Mouse (Mus musculus): Measurements from ENCODE around the gene Umps. TPM values are rescaled to one million over a fixed set of nuclear protein-coding genes. Genes with fewer than 3 reads are reported as not detected.
A peak's percentile ranks its signal among the peaks of the same experiment; 100 is the strongest.

The Umps gene
- total and polyA plus RNA-seq, 3 experiments: 115 to 173 (median 161) TPM

DNA sequence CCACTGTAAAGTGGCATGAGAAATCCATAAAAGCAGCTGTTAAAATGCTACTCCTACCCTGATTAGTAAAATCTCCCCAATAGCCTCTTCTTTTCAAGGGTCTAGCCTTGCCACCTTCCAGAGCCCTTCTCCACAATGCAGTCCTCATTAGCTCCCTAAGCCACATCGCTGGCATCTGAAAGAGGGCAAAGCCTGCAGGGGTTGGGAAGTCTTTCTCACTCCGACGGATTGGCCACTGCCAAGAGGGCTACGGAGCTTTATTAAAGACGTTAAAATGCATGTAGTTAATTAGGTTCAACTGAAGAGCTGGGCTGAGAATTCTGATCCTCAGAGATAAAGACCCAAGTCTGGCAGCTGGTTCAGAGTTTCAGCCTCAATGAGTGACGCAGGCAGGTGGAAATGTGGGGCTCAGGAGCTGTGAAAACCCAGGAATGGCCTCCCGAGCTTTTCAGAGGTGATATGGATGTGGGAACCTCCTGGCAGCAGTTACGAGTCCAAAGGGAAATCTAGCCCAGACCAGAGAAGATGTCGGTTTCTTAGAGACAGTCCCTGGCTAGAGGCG, 36.8 kb upstream of the Umps start:
- Histone ChIP-seq H3K79me2 (replicated peaks; ENCODE audit: control insufficient read depth, extremely low read depth, insufficient read depth, poor library complexity, severe bottlenecking) (no peaks in the 10 kb centered on the region), H3K9me3 (replicated peaks; ENCODE audit: low read length) (no peaks in the 10 kb centered on the region), H3K9ac (ENCODE audit: insufficient read depth, low read depth) (no peak overlapping the region), H3K4me2 (ENCODE audit: insufficient read depth, low read depth, poor library complexity, severe bottlenecking) (no peak overlapping the region), H3K27ac (ENCODE audit: insufficient read depth, low read depth) (no peak overlapping the region), H3K4me1 (ENCODE audit: control insufficient read depth in 1 of 2, insufficient read depth in 2 of 2) (peaks cover 2 to 10% of the 10 kb centered on the region in 2 experiments; a peak in 2 of 4 replicates), H3K27me3 (replicated peaks) (peaks cover 19% of the 10 kb centered on the region), H3K36me3 (replicated peaks in 1 of 2; ENCODE audit: control insufficient read depth in 1 of 2, insufficient read depth in 1 of 2, low read length in 1 of 2) (no peaks in the 10 kb centered on the region), H3K4me3 (replicated peaks in 1 of 3; ENCODE audit: low read depth in 2 of 3, low read length in 2 of 3, poor library complexity in 1 of 3) (no peak overlapping the region)
- dilution Hi-C loops (cut with MboI; ENCODE audit: extremely low pct_ligation_motif_present, extremely low pct_unique_long_range_greater_than_20kb, low sequenced_read_pairs) (no loop called here), in situ Hi-C loops (cut with MboI; ENCODE audit: low pct_ligation_motif_present, low pct_unique_long_range_greater_than_20kb, low sequenced_read_pairs) (no loop called here)
- no peak for TF ChIP-seq ZKSCAN1 (IDR thresholded peaks at IDR 0.05; ENCODE audit: borderline replicate concordance, low read depth, low read length)
- no peak for TF ChIP-seq JUND (conservative IDR thresholded peaks at IDR 0.05; ENCODE audit: low read depth, low read length)
- TF ChIP-seq USF1 (IDR thresholded peaks at IDR 0.05; ENCODE audit: low read depth, low read length): no peak
- no peak for TF ChIP-seq ZMIZ1 (IDR thresholded peaks at IDR 0.05; ENCODE audit: low read depth, low read length)
- TF ChIP-seq ETS1 (conservative IDR thresholded peaks at IDR 0.05; ENCODE audit: low read depth, low read length): no peak
- TF ChIP-seq MXI1 (IDR thresholded peaks at IDR 0.05; ENCODE audit: low read depth, low read length): no peak
- no peak for TF ChIP-seq USF2 (conservative IDR thresholded peaks at IDR 0.05; ENCODE audit: low read depth, low read length)
- no peak for TF ChIP-seq CHD2 (IDR thresholded peaks at IDR 0.05; ENCODE audit: low read length)
- no peak for TF ChIP-seq CHD1 (IDR thresholded peaks at IDR 0.05; ENCODE audit: low read depth, low read length)
- TF ChIP-seq GABPA (IDR thresholded peaks at IDR 0.05; ENCODE audit: insufficient replicate concordance, low read depth, low read length): no peak
- TF ChIP-seq E2F4 (IDR thresholded peaks at IDR 0.05; ENCODE audit: insufficient replicate concordance, low read depth, low read length): no peak
- TF ChIP-seq IRF4 (IDR thresholded peaks at IDR 0.05; ENCODE audit: low read depth, low read length): no peak
- DNase-seq (ENCODE audit: extremely low read depth): no peak

GRCm38 (mm10) chr16:34000715-34001114, 33.9 kb upstream of the Umps start:
- TF ChIP-seq ZC3H11A (IDR thresholded peaks at IDR 0.05; ENCODE audit: low read depth, low read length) (no peak), ETS1 (conservative IDR thresholded peaks at IDR 0.05; ENCODE audit: low read depth, low read length) (0 out of 2 replicates have a peak, but pooled peaks have one; percentile 22)
- Histone ChIP-seq H3K27me3 (replicated peaks) (peaks cover 35% of the 10 kb centered on the region), H3K4me3 (replicated peaks in 1 of 3; ENCODE audit: low read depth in 2 of 3, low read length in 2 of 3, poor library complexity in 1 of 3) (no peak overlapping the region), H3K27ac (ENCODE audit: insufficient read depth, low read depth) (no peak overlapping the region), H3K4me1 (ENCODE audit: control insufficient read depth in 1 of 2, insufficient read depth in 2 of 2) (peaks cover under 1 to 7% of the 10 kb centered on the region in 2 experiments; a peak in 2 of 4 replicates), H3K79me2 (replicated peaks; ENCODE audit: control insufficient read depth, extremely low read depth, insufficient read depth, poor library complexity, severe bottlenecking) (no peaks in the 10 kb centered on the region), H3K36me3 (replicated peaks in 1 of 2; ENCODE audit: control insufficient read depth in 1 of 2, insufficient read depth in 1 of 2, low read length in 1 of 2) (no peaks in the 10 kb centered on the region), H3K4me2 (ENCODE audit: insufficient read depth, low read depth, poor library complexity, severe bottlenecking) (no peak overlapping the region), H3K9me3 (replicated peaks; ENCODE audit: low read length) (no peaks in the 10 kb centered on the region), H3K9ac (ENCODE audit: insufficient read depth, low read depth) (no peak overlapping the region)
- dilution Hi-C loops (cut with MboI; ENCODE audit: extremely low pct_ligation_motif_present, extremely low pct_unique_long_range_greater_than_20kb, low sequenced_read_pairs): no loop called here
- in situ Hi-C loops (cut with MboI; ENCODE audit: low pct_ligation_motif_present, low pct_unique_long_range_greater_than_20kb, low sequenced_read_pairs): no loop called here
- no peak for DNase-seq (ENCODE audit: extremely low read depth)
